Mouse (Mus musculus) lung, embryonic 14.5 days (tissue): ENCODE results near the gene Atp6v0a1. TPM values are rescaled to one million over a fixed set of nuclear protein-coding genes. Genes with fewer than 3 reads are reported as not detected.

ENCODE experiments used
- ATAC-seq: fragments of 200-750 bp; cut with Nextera tagmentation; 2 replicates; pipeline ENCODE4 v1.8.0; 2017; ENCODE audit warnings: mild to moderate bottlenecking, moderate TSS enrichment, moderate library complexity; ENCODE audit not compliant: insufficient read depth
- DNase-seq: peaks from one replicate; pipeline ENCODE4 v3.0.0-alpha.2; 2015
- H3K27ac ChIP-seq: fragments of 300-500 bp; sonication (generic); 2 replicates; pipeline ENCODE4 v1.5.1; 2014; ENCODE audit warnings: low read depth, mild to moderate bottlenecking, moderate library complexity
- H3K27me3 ChIP-seq: fragments of 300-500 bp; sonication (generic); 2 replicates; pipeline ENCODE4 v1.6.1; 2014; ENCODE audit warnings: low read length, control low read depth; ENCODE audit not compliant: insufficient read depth
- H3K36me3 ChIP-seq: fragments of 300-500 bp; sonication (generic); 2 replicates; pipeline ENCODE4 v1.6.1; 2014; ENCODE audit warnings: control low read depth; ENCODE audit not compliant: insufficient read depth
- H3K4me1 ChIP-seq: fragments of 300-500 bp; sonication (generic); 2 replicates; pipeline ENCODE4 v1.6.1; 2014; ENCODE audit warnings: antibody characterized with exemption, control low read depth; ENCODE audit not compliant: insufficient read depth
- H3K4me2 ChIP-seq: fragments of 300-500 bp; sonication (generic); 2 replicates; pipeline ENCODE4 v1.6.1; 2014; ENCODE audit warnings: mild to moderate bottlenecking
- H3K4me3 ChIP-seq: fragments of 300-500 bp; sonication (generic); 2 replicates; pipeline ENCODE4 v1.5.1; 2014; ENCODE audit warnings: low read depth, low read length
- H3K9ac ChIP-seq: fragments of 300-500 bp; sonication (generic); 2 replicates; pipeline ENCODE4 v1.6.1; 2014
- H3K9me3 ChIP-seq: fragments of 300-500 bp; sonication (generic); 2 replicates; pipeline ENCODE4 v1.6.1; 2016; ENCODE audit warnings: low read depth, low read length, control low read depth
- CTCF ChIP-seq: IDR thresholded peaks from 2 replicates; pipeline ENCODE4 v1.5.1; 2016; ENCODE audit warnings: antibody characterized with exemption, low read depth
- WGBS: fragments of 180-500 bp; shearing (Covaris S2); extraction: QIAGEN DNeasy Blood & Tissue Kit; methylation state at CpG from one replicate; pipeline ENCODE4 v1.1.7; 2014; 5-methylcytosine and 5-hydroxymethylcytosine counted together
- polyA plus RNA-seq: library from polyadenylated mRNA; unstranded; fragments of >200 nt; fragmentation: Nextera tagmentation; extraction: Ambion mirVana; gene quantifications from 2 replicates; pipeline ENCODE4 v1.2.1, GENCODE M21; 2014

The Atp6v0a1 gene
- polyA plus RNA-seq, 1 experiment from 2014 or later = 38.0 TPM

DNA sequence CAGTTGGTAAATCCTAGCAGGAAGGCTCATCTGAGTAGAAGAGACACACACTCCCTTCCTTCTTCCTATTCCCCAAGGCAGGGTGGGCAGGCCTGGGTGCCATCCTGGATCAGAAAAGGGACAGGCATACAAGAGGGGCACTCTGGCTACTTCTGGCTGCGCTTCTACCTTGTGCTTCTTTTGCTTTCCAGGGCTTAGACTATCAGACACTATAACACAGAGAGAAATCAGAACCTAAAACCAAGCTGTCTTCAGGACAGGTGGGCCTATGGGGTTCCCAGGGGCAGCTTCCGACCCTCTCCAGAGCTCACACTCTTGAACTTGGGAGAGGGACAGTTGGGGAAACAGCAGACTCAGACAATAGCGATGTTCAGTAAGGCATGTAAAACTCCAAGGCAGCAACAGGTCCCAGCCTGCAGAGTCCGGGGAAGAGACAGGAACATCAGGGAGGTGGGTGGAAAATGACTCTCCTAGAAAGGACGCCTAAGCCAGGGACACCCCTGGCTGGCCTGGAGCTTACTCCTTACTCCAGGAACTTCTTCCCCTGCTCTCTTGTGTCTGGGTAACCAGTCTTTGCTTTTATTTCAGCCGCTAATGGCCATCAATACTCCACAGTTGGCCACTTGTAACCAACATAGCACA, 44.2 kb upstream of the Atp6v0a1 start:
- 0 out of 2 replicates have a peak, but pooled peaks cover 2% of the 10 kb centered on the region for H3K27me3 ChIP-seq
- DNase-seq = no peak
- no peaks in the 10 kb centered on the region for H3K4me1 ChIP-seq
- peaks cover 11% of the 10 kb centered on the region; the same call in 1 of the 2 replicates for H3K36me3 ChIP-seq
- no peak for ATAC-seq
- peak overlapping the region; percentile 59; the same call in 1 of the 2 replicates for H3K27ac ChIP-seq
- H3K4me2 ChIP-seq = 0 out of 2 replicates have a peak overlapping the region, but pooled peaks have one; percentile 79
- WGBS = 82% methylated on average over 6 of the region's 6 CpGs
- H3K9me3 ChIP-seq = no peaks in the 10 kb centered on the region
- H3K4me3 ChIP-seq = no peak overlapping the region
- no peak for TF ChIP-seq CTCF
- no peak overlapping the region for H3K9ac ChIP-seq

GRCm38 (mm10) chr11:100965760-100966159, 43.5 kb upstream of the Atp6v0a1 start:
- WGBS = 55% methylated on average over 6 of the region's 6 CpGs
- no peak overlapping the region for H3K9ac ChIP-seq
- 0 out of 2 replicates have a peak overlapping the region, but pooled peaks have one; percentile 79 for H3K4me2 ChIP-seq
- no peak for TF ChIP-seq CTCF
- H3K27ac ChIP-seq = no peak overlapping the region
- H3K9me3 ChIP-seq = no peaks in the 10 kb centered on the region
- no peak overlapping the region for H3K4me3 ChIP-seq
- ATAC-seq (no peak), DNase-seq (peak; percentile 54)
- H3K36me3 ChIP-seq = peaks cover 11% of the 10 kb centered on the region; the same call in 1 of the 2 replicates
- H3K27me3 ChIP-seq = 0 out of 2 replicates have a peak, but pooled peaks cover 5% of the 10 kb centered on the region
- H3K4me1 ChIP-seq = no peaks in the 10 kb centered on the region

GRCm38 (mm10) chr11:100967376-100967775, 41.9 kb upstream of the Atp6v0a1 start:
- H3K9me3 ChIP-seq = no peaks in the 10 kb centered on the region
- ATAC-seq (no peak), DNase-seq (no peak)
- H3K27me3 ChIP-seq = 0 out of 2 replicates have a peak, but pooled peaks cover 10% of the 10 kb centered on the region
- WGBS = 55% methylated on average over 5 of the region's 5 CpGs
- peak overlapping the region; percentile 79 for H3K4me2 ChIP-seq
- peak overlapping the region; percentile 70; the same call in 1 of the 2 replicates for H3K9ac ChIP-seq
- no peak overlapping the region; the same call in 1 of the 2 replicates for H3K27ac ChIP-seq
- peak overlapping the region; percentile 76 for H3K4me3 ChIP-seq
- TF ChIP-seq CTCF = no peak
- H3K4me1 ChIP-seq = no peaks in the 10 kb centered on the region
- H3K36me3 ChIP-seq = peaks cover 11% of the 10 kb centered on the region; the same call in 1 of the 2 replicates

- DNase-seq (no peak), ATAC-seq (no peak)
- Histone ChIP-seq H3K4me3 (peak overlapping the region; percentile 76), H3K4me1 (no peaks in the 10 kb centered on the region), H3K9ac (peak overlapping the region; percentile 70), H3K27me3 (0 out of 2 replicates have a peak, but pooled peaks cover 10% of the 10 kb centered on the region), H3K36me3 (peaks cover 11% of the 10 kb centered on the region; the same call in 1 of the 2 replicates), H3K9me3 (no peaks in the 10 kb centered on the region), H3K4me2 (peak overlapping the region; percentile 79), H3K27ac (peak overlapping the region; percentile 36; the same call in 1 of the 2 replicates)
- no peak for TF ChIP-seq CTCF
- WGBS = 76% methylated on average over 5 of the region's 5 CpGs
These were observed 41.3 kb upstream of the Atp6v0a1 start for GRCm38 (mm10) chr11:100967881-100968420.

DNA sequence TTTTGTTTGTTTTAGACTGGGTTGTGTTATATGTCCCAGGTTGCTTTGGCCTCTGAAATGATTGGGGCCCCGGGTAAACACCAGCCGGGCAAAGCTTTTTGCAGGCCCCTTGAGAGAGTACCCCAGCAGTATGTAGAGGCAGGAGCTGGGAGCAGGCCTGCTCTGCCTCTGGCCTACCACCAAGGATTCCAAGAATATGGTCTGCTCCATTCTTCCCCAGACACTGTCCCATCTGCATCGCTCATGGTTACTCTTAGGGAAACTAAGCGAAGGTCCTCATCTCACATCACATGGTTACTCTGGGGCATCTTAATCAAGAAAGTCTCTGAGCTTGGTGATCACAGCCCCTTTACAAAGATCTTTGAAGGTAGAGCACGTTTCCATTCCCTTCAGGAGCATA, 40.8 kb upstream of the Atp6v0a1 start:
- ATAC-seq (no peak), DNase-seq (no peak)
- H3K4me1 ChIP-seq = no peaks in the 10 kb centered on the region
- 65% methylated on average over 5 of the region's 5 CpGs for WGBS
- H3K9ac ChIP-seq = peak overlapping the region; percentile 70
- TF ChIP-seq CTCF = no peak
- peak overlapping the region; percentile 76 for H3K4me3 ChIP-seq
- H3K36me3 ChIP-seq = peaks cover 11% of the 10 kb centered on the region; the same call in 1 of the 2 replicates
- H3K9me3 ChIP-seq = no peaks in the 10 kb centered on the region
- H3K27me3 ChIP-seq = 0 out of 2 replicates have a peak, but pooled peaks cover 10% of the 10 kb centered on the region
- peak overlapping the region; percentile 44; the same call in 1 of the 2 replicates for H3K27ac ChIP-seq
- peak overlapping the region; percentile 79 for H3K4me2 ChIP-seq

GRCm38 (mm10) chr11:100969189-100969743, 40.0 kb upstream of the Atp6v0a1 start:
- WGBS = 5% methylated on average over 34 of the region's 35 CpGs
- Histone ChIP-seq H3K4me3 (peak overlapping the region; percentile 76), H3K36me3 (peaks cover 7% of the 10 kb centered on the region; the same call in 1 of the 2 replicates), H3K9me3 (no peaks in the 10 kb centered on the region), H3K4me1 (no peaks in the 10 kb centered on the region), H3K9ac (peak overlapping the region; percentile 70), H3K27ac (peak overlapping the region; percentile 92), H3K27me3 (0 out of 2 replicates have a peak, but pooled peaks cover 10% of the 10 kb centered on the region), H3K4me2 (peak overlapping the region; percentile 79)
- DNase-seq = no peak
- ATAC-seq = peak; percentile 2; the same call in 1 of the 2 replicates
- no peak for TF ChIP-seq CTCF
